ENCODE assay signal across 23 mouse cellular contexts in the genomic region with DNA sequence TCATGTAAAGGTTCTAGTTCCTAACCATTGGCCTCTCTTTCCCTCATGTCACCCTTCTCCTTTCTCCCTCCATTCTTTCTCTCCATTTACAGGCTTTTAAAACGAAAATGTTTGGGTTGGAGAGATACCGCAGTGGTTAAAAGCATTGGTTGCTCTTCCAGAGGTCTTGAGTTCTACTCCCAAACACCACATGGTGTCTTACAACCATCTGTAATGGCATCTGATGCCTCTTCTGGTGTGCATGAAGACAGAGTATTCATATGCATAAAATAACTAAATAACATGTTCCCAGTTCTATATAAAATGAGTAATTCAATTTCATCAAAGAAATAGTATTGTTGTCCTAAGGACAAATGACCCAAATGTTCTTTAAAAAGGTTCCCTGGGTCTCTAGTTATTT. TPM values are rescaled to one million over a fixed set of nuclear protein-coding genes. Genes with fewer than 3 reads are reported as not detected.
"Had no signal": no experiment of that assay in that cellular context is flagged by ENCODE, and none has a peak within 500 bp of the region (broad histone marks: within the 10 kb centered on the region; RNA-seq: fewer than 3 reads in every experiment).

No protein-coding gene starts in this region.

- H3K9ac ChIP-seq: liver, postnatal 0 days; lung, embryonic 15.5 days; midbrain, embryonic 13.5 days; midbrain, embryonic 15.5 days; neural tube, embryonic 12.5 days had no signal

- H3K4me3 ChIP-seq: lung, embryonic 15.5 days; megakaryocyte, embryonic 14.5 days; midbrain, embryonic 13.5 days; midbrain, embryonic 15.5 days; neural tube, embryonic 12.5 days had no signal

- H3K27ac ChIP-seq: lung, embryonic 15.5 days; macrophage; midbrain, embryonic 13.5 days; midbrain, embryonic 15.5 days; neural tube, embryonic 12.5 days had no signal

- H3K4me1 ChIP-seq: lung, embryonic 15.5 days; megakaryocyte, embryonic 14.5 days; midbrain, embryonic 13.5 days; midbrain, embryonic 15.5 days; neural tube, embryonic 12.5 days had no signal

- H3K36me3 ChIP-seq: lung, embryonic 15.5 days; midbrain, embryonic 13.5 days; midbrain, embryonic 15.5 days; neural tube, embryonic 12.5 days had no signal

- H3K27me3 ChIP-seq: lung, embryonic 15.5 days; megakaryocyte, embryonic 14.5 days; midbrain, embryonic 13.5 days; midbrain, embryonic 15.5 days; neural tube, embryonic 12.5 days had no signal

- H3K9me3 ChIP-seq: lung, embryonic 15.5 days; megakaryocyte, embryonic 14.5 days; midbrain, embryonic 13.5 days; midbrain, embryonic 15.5 days; neural tube, embryonic 12.5 days had no signal

- DNase-seq: liver, postnatal 0 days; lung, adult 2 months; lung, postnatal 14 days; lung, postnatal 36 days; right cerebral cortex, postnatal 14 days; right cerebral cortex, postnatal 4 days; spleen, adult 18-20 months; thymus, adult 2 months; thymus, postnatal 25 days; thymus, postnatal 4 days had no signal

- ATAC-seq: liver, postnatal 0 days; lung, postnatal 0 days; midbrain, embryonic 13.5 days; midbrain, embryonic 15.5 days had no signal

- H3K4me2 ChIP-seq: lung, embryonic 15.5 days; midbrain, embryonic 11.5 days; midbrain, embryonic 13.5 days; midbrain, embryonic 15.5 days; neural tube, embryonic 12.5 days had no signal

RNA-seq across cellular contexts. Expression of a gene that starts 49.2 kb away (rescaled TPM):
- total RNA-seq: megakaryocyte progenitor cell, adult 5-6 weeks; monocyte, adult 5-6 weeks; neutrophil, adult 5-6 weeks had no signal
- polyA plus RNA-seq: liver, postnatal 0 days; lung, adult 2 months; lung, embryonic 15.5 days; lung, postnatal 0 days; macrophage; small intestine, adult 2 months; thymus, adult 2 months; urinary bladder, adult 2 months had no signal
